Mouse (Mus musculus) embryo, embryonic 10 days (tissue): ENCODE measurements around the gene Rnf19b.

Experiments used
- DNase-seq: peaks from one replicate; pipeline ENCODE4 v3.0.0-alpha.2; 2015; ENCODE audit warnings: low spot score

Rnf19b gene

DNA sequence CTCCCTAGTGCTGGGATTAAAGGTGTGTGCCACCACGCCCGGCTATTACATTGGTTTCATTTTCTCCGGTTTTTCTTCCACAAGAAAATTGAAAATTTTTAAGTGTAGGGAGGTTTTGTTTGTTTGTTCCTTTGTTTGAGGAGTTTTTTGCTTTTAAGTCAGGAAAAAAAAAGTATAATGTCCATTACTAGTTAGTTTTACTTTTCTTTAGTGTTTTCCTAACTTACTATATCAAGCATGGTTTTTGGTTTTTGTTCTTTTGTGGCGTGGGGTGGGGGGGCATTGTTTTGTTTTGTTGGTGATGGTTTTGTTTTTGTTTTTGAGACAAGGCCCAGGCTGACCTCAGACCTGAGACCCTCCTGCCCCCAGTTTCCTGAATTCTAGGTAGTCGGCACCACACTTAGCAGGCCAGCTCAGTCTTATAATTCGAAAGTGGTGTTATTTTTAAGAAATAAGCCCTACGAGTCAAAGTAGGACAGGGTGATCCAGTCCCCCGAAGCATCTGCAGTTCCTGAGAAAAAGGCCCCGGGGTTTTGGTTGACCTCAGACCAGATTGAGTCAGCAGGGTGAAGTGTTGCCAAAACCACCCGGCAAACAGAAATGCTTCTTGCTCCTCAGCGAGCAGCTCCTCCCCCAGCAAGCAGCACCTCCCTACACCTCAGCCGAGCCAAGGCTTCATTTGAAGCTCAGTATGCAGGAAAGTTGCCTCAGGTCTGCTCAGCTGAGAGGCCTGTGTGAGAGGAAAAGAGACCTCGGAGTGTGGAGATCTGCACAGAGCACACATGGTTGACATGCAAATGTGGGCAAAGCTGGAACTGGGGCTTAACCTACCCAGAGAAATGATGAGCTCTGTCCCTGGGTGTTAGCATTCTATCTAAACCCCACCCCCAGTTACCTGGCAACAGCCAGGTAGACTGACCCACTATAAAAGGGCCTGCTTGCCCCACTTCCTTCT is 23.1 kb upstream of the Rnf19b start:
- DNase-seq: no peak

DNA sequence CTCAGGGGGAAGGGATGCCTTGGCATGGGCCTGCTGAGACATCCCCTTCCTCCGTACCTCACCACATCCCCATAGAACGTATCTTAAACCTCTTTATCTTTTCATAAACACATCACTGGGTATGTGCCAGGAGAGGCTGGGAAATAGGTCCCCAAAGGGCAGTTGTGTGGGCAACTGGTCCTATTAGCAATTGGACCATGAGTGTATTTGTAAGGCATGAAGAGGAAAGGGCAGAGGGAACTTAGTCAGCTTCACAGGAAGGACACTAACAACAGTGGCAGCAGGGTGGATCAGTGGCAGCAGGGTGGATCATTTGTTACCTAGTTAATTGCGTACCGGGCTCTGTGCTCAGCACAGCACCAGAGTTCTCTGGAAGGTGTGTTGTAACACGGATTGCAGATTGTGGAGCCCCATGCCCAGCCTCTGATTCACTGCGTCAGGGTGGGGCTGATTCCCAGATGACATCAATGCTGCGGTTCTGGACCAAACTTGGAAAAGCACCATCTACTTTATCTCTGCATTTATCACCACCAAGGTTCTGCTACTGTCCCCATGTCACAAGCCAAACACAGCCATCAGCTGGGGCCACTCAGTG is 22.1 kb upstream of the Rnf19b start:
- DNase-seq: no peak

DNA sequence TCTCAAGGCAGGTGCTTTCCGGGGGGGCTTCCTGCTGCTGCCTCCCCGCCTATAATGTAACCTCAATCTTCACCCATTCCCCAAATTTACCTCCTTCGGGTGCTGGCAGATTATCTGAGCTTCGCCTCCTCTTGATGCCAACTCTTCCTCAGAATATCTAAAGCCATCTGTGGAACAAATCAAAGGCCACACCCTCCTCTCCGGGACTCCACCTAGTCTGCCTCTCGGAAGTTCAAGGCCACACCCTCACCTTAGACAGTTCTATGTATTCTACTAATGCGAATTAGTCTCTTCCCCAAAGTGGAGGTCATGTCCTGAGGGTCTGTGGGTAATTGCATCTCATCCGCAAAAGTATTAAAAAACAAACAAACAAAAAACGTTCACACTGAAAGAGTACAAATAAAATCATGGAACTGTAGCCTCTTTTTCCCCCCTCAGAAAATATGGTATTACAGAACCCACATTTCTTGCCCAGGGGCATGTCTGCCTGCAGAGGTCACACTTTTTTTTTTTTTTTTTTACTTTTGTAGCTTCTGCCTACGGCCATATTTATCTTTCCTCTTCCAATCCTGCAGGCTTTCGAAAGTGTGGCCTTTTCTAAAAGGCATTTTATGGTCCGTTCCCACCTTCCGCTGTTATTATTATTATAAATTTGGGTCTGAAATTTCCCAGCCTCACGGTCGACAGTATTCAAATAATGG is 10.2 kb upstream of the Rnf19b start:
- no peak for DNase-seq

DNA sequence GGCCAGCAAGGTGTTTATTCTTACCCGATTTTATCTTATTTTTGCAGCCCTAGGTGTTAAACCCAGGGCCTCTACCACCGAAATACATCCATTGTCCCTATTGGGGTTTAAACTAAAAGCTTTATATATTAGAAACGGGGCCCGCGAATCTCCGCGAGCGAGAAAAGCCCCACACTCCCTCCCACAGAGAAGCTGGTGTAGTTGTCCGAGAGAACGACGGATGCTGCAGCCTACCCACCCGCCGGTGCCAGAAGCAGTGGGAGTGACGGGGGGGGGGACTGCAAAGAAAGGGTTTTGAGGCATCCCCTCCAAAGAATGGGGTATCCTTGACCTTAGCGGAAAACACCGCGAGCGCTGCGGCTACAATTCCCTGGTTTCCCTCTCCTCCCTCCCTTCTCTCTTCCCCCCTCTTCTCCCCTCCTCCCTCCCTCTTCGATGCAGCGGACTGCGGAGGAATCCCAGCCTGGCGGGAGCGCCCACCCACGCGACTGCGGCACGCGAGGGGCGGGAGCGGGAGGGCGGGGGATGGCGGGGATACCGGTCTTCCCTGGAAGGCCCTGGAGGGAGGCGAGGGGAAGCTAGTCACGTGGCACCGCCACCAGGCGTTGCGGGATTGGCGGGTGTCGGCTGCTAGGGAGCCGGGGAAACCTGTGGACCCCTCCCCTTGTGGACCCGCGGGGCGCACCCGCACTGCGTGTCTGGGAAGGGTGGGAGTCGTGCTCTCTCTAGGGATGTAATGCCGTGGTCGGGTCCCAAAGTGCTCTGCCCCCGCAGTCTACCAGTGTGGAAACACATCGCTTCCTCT is 9.4 kb upstream of the Rnf19b start:
- peak; percentile 85 for DNase-seq

DNA sequence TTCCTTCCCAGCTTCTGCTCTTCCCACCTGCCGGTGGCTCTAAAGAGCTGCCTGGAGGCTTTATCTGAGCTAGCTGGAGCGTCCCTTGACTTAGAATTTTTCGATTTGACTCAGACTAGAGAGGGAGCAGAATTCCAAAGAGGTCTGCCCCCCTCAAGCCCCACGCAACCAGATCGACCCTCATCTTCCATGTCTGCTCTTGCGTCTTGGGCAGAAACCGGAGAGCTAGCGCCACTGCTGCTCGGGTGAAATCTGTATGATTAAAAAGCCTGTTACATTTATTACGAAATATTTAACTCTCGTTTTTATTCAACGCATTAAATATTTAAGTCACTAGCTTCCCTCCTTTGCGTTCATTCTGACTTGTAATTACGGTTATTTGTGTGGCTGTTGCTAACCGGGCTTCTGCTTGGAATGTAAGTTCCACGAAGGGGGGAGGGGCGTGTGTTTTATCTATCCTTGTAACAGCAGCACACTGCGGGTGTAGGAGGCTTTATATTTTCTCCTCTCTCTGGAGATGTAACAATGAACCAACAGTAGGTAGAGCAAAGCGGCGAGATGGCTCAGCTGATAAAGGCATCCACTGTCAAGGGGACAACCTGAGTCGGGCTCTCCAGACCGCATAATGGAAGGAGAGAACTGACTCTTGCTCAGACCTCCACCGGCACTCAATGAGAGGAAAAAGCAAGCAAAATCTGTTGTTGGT is 8.6 kb upstream of the Rnf19b start:
- DNase-seq: no peak

DNA sequence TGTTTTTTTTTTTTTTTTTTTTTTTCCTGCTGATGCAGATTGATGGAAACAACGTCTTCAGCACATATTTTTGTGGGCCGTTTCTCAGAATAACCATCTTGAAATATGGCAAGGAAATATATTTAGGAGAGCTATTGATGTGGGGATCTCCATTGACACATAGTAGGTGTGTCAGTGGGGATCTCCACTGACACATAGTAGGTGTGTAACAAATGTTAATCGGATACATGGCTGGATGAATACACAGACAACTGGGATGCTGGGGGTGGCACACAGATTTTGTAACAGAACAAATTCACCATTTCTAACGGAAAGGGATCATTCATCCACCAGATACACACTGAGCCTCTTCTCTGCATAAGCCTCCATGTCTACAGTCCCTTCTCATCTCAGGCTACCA is 7.7 kb upstream of the Rnf19b start:
- no peak for DNase-seq

DNA sequence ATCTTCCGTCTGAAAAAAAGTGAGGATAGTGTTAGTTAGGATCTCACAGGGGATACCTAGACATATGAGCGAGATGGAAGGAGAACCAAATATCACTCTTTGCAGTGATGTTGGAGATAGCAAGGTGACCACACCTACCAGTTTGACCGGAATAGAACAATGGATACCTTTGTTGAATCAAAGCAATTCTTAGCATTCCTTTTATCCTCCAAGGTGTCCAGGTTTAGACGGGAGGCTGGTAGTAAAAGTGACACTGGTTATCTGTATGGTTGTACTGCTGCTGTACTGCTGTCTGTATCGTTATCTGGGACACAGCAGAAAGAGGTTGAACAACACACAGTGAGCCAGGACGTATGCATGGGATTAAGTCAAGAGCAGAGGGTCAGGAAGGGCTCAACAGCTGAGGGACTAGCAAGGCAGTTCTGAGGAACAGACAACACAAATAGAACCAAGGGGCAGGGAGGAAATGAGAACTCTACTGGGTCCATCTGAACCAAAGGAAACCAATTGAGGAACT is 7.1 kb upstream of the Rnf19b start:
- DNase-seq: no peak

DNA sequence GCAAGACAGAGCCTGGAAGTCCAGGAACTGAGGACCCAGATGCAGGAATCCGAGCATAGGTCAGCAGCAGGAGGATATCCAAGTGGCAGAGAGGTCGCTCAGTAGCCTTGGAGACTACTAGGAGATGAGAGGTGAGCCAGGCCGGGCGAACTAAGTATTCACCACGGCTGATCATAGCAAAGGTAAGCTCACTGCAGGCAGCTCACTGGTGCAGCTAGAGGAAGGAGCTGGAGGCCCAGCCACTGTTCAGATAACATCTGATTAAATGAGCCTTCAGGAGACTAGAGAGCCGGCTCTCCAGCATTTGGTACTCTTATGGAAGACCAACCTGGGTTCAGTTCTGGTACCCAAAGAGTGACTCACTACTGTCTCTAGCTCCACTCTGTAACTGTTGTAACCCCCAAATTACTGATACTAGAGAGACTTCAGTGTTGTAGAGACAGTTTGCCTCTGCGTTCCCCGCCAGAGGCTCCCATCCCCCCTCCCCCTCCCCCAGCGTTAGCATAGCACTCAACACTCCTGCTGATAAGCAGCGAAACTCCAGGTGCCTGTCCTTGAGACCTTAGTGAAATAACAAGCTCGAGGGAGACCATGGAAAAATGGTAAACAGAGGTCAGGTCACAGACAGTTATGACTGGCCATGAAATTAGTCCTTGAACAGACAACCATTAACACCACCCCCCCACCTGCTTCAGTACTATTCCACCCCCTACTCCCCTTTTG is 6.4 kb upstream of the Rnf19b start:
- DNase-seq: no peak

DNA sequence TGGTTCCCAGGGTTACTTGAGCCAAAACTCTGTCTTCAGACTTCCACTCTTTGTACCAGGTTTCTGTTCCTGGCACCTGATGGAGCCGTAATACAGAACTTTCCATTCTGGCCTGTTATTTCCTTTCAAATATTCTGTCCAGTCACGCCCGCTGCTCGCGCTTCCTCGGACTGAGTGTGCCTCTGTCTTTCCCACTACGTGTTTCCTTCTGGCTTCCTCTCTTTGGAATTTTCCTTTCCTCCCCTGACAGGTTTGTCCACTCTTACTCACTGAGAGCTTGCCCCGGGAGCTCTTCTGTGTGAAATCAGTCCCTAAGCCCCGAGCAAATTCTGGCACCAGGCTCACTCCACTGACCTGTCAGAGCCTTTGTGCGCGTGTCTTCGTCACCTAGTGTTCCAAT is 3.3 kb upstream of the Rnf19b start:
- DNase-seq: no peak

DNA sequence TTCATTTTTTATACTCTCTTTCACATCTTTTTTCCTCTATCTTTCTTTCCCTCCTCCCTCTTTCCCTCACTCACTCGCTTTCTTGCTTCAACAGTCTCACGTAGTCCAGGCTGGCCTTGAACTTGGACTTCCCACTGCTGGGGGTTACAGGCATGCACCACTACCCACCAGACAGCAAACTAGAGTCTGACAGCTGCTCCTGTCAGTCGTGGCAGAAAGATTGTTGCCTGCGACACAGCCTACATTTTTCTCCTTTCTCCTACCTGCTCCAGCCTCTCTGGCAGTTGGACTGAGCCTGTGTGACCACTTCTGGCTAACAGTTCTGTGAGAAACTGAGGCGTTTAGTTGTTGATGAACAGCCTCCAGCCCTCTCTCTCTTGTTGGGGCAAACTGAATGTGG is 2.5 kb upstream of the Rnf19b start:
- no peak for DNase-seq

DNA sequence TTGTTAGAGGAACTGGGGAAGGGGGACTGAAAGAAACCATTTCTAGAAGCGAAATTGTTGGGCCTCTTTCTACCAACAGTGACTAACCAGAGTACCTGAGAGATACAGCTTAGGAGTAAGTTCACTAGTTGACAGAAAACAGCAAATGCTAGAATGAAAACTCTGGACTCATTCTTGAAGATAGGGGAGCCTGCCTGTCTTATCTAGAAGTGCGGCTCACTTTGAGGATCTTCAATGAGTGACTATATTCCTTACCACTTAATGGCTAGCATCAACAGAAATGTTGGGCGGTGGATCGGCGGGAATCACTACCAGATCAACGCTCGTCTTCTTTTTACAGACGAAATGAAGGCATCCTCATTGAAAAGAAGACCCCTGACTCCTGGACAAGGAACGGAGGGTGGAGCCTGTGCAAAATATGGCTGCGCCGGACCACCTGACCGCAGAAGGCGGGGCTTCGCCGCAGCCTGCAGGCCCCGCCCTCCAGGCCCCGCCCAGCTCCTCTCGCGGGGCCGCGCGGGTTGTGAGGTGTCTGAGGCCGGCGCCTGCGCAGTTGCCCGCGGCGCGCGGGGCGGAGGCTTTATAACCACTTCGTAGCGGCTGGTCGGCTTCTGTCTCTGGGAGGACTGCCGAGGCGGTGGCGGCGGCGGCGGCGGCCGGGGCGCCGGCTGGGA is 401 bp upstream of the Rnf19b start:
- DNase-seq: peak; percentile 93

DNA sequence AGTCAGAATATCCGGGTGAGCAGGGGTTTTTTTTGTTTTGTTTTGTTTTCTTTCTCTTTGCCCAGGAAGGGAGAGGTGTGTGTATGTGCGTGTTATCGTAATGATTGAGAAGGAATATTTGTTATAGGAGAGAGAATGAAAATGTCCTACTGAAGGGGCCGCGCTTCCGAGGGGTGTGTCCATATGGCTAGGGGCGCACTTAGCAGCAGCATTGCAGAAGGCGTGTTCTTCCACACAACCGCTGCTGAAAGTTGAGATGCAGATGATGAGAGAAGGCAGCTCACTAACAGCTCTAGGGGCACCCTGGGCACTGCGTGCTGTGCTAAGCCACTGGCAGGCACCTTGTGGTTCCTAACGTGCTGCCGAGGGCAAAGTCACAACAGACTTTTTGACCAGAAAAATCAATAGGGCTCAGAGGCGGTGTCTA is 1.1 kb downstream of the Rnf19b start:
- peak; percentile 70 for DNase-seq

DNA sequence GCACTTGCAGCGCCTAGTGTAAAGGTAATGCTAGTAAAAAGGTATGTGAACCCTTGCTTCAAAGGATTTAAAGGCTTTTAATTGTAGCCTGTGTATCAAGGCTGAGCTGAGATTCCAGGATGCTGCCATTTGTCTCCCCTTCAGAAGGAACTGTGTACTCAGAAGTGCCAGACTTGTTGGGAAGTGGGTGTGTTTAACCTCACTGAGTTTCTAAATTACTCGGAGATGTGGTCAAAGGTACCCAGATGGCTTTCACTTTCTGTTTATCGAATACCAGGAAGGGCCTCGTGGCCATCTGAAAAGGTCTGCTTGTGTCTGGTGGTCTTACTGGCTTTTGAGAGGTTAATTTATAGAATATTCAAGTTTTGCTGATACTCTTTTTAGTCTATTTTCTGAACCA is 1.9 kb downstream of the Rnf19b start:
- no peak for DNase-seq

DNA sequence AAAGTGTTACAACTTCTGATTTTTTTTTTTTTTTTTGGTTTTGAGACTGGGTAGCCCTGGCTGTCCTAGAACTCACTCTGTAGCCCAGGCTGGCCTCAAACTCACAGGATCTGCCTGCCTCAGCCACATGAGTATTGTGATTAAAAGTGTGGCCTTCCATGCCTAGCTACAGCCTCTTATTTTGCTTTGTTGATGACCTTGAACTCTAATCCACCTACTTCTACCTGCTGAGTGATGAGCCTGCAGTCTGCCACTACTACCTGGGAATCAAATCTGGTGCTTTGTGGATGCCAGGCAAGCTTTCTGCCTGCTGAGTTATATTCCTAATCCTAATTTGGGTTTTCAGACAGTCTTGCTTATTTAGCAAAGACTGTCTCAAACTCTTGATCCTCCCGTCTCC is 3.4 kb downstream of the Rnf19b start:
- DNase-seq: no peak

DNA sequence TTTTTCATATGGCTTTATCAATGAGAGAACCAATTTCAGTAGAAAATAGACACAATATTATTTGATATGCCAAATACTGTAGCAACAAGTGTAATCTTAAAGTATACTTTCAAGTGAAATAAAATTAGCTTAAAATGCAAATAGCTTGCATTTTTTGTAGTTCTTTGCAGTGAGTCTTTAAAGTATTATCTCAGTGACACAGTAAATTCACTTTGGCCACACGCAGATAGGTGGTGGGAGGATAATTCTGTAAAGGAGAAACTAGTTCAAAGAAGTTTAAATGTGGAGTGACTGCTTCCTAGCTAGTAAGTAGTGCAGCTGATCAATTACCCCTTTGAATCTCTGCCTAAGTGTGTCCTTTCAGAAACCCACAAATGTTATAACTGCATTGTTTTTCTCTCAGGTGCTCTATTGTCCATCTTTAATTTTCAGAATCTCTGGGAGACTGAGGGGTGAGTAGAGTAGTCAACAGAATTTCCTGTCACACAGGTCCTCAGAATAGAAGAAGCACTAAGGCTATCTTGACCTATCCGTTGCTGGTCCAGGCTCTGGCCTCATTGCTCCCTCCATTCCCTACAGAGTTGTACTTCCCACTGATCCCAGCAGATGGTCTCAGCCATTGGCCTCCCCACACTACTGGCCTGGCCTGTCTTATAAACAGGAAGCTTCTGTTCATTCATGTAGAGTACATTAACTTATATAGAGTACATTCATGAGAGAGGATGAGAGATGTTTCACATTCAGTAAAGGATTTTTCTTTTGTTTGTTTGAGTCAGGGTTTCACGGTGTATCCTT is 4.4 kb downstream of the Rnf19b start:
- no peak for DNase-seq

DNA sequence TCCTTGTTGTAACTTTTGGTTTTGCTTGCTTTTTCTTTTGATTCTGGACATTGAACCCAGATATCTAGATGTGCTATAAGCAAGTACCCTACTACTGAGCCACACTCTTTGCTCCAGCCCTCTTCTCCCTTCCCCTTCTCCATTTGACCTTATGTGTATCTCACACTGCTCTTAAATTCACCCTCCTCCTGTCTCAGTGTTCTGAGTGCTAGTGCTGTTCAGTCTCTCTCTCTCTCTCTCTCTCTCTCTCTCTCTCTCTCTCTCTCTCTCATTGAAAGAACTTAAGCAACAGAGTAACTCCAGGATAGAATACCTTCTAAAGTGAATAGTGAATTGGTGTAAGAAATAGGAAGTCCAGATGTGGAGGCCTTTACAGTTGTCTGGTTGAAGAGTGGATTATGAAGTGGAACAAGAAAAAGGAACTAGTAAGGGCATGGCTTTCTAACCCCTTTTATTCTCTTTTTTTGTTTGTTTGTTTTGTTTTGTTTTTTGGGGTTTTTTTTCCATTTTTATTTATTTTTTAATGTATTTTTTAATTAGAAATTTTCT is 7.7 kb downstream of the Rnf19b start:
- no peak for DNase-seq

DNA sequence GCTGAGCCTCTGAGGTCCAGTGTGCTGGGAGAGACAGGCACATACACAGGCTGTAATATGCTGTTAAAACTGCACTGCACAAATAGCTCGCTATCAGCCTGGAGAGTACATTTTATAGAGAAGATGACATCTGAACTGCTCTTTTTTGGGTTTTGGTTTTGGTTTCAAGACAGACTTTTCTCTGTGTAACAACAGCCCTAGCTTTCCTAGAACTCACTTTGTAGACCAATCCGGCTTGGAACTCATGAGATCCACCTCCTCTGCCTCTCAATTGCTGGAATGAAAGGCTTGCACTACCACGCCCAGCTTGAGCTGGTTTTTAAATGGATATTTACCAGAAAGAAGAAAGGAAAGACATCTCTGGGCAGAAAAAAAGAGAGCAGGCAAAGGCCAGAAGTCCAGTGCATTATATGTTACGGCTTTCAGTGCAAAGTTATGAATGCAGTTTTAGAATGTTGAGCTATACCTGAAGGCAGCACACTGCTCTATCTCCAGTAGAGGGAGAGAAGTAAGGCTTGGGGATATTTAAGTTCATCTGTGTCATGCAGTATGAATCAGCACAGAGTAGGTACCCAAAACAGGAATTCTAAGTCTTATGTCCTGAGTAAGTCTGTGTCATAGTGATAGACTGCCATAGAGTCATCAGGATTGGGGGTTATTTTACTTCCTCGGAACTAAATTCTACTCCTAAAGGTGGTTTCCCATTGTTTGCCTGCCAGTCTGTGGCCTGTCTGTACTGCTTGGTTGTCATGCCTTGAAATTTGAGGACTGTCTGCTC is 9.8 kb downstream of the Rnf19b start:
- no peak for DNase-seq

DNA sequence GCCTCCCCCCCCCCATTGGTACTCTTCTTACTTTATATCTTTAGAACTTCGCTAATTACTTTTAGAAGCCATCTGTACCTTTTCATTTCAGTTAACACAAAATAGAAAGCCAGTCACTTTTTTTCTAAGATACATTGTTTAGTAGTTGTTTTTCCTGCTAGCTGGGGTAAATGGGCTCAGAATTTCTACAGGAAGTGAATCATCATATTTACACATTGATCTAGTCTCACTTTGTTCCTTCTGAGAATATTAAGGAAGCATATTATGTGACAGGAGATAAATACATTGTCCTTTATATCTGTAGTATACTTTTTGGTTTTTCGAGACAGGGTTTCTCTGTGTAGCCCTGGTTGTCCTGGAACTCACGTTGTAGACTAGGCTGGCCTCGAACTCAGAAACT is 10.8 kb downstream of the Rnf19b start:
- DNase-seq: no peak
